Mouse (Mus musculus) midbrain, embryonic 16.5 days (tissue): ENCODE results near the gene Cyp2t4. TPM values are rescaled to one million over a fixed set of nuclear protein-coding genes. Genes with fewer than 3 reads are reported as not detected.

Experiments
- ATAC-seq: fragments of 200-750 bp; cut with Nextera tagmentation; 2 replicates; pipeline ENCODE4 v1.8.0; 2017; ENCODE audit warnings: moderate TSS enrichment
- H3K27ac ChIP-seq: fragments of 300-500 bp; sonication (generic); 2 replicates; pipeline ENCODE4 v1.5.1; 2014; ENCODE audit warnings: mild to moderate bottlenecking, low read length, mixed read lengths
- H3K27me3 ChIP-seq: fragments of 300-500 bp; sonication (generic); 2 replicates; pipeline ENCODE4 v1.6.1; 2014; ENCODE audit warnings: low read depth, low read length, mixed read lengths; ENCODE audit not compliant: control insufficient read depth, insufficient read depth
- H3K36me3 ChIP-seq: fragments of 300-500 bp; sonication (generic); 2 replicates; pipeline ENCODE4 v1.6.1; 2014; ENCODE audit warnings: mild to moderate bottlenecking, low read length, moderate library complexity, mixed read lengths; ENCODE audit not compliant: control insufficient read depth, insufficient read depth
- H3K4me1 ChIP-seq: fragments of 300-500 bp; sonication (generic); 2 replicates; pipeline ENCODE4 v1.6.1; 2014; ENCODE audit warnings: mild to moderate bottlenecking, low read length, mixed read lengths; ENCODE audit not compliant: control insufficient read depth, insufficient read depth
- H3K4me2 ChIP-seq: fragments of 300-500 bp; sonication (generic); 2 replicates; pipeline ENCODE4 v1.6.1; 2014; ENCODE audit warnings: mild to moderate bottlenecking, low read length, mixed read lengths
- H3K4me3 ChIP-seq: fragments of 300-500 bp; sonication (generic); 2 replicates; pipeline ENCODE4 v1.5.1; 2014; ENCODE audit warnings: low read depth, mild to moderate bottlenecking, low read length, moderate library complexity, mixed read lengths
- H3K9ac ChIP-seq: fragments of 300-500 bp; sonication (generic); 2 replicates; pipeline ENCODE4 v1.6.1; 2014; ENCODE audit warnings: low read depth, low read length, mixed read lengths
- H3K9me3 ChIP-seq: fragments of 300-500 bp; sonication (generic); replicated peaks from 2 replicates; pipeline ENCODE4 v1.6.1; 2014; ENCODE audit warnings: mild to moderate bottlenecking, low read length, mixed read lengths; ENCODE audit not compliant: control insufficient read depth, poor library complexity, severe bottlenecking
- WGBS: fragments of 180-500 bp; shearing (Covaris S2); extraction: QIAGEN DNeasy Blood & Tissue Kit; methylation state at CpG from one replicate; pipeline ENCODE4 v1.1.7; 2014; 5-methylcytosine and 5-hydroxymethylcytosine counted together
- polyA plus RNA-seq: library from polyadenylated mRNA; unstranded; fragments of >200 nt; fragmentation: Nextera tagmentation; extraction: Ambion mirVana; gene quantifications from 2 replicates; pipeline ENCODE4 v1.2.1, GENCODE M21; 2015

Gene Cyp2t4
- polyA plus RNA-seq, 1 experiment from 2014 or later, result 0.21 TPM

DNA sequence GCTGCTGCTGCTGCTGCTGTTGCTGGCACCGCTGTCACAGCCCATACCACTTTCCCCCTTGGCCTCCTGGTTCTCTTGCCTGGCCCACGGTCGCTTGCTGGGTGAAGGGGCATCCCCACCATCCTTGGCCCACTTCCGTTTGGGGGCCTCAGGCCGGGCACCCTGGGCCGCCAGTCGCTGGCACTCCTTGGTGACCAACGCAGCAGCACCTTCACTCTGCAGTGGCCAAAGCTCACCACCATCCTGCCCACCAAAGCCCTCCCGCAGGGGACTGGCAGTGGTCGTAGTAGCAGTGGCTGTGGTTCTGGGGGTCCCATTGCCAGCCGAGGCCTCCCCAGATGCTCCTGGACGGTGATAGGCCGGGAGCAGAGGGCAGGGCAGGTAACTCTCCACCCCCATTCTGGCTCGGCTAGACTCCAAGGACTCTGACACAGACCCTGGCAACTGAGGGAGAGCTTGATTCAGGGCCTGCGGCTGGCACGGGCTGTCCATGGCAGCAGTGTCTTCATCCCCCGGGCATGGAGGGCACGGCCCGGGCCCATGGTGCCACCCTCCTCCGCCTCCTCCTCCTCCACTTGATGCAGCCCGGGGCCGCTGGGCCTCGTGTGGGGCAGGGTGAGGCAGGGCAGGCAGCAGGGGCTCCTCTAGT is 11.6 kb downstream of the Cyp2t4 start:
- H3K36me3 ChIP-seq, result peaks cover 10% of the 10 kb centered on the region; the same call in 1 of the 2 replicates
- ATAC-seq, result no peak
- H3K4me3 ChIP-seq, result peak overlapping the region; percentile 80
- peak overlapping the region; percentile 92 for H3K9ac ChIP-seq
- peak overlapping the region; percentile 95 for H3K4me2 ChIP-seq
- H3K27me3 ChIP-seq, result no peaks in the 10 kb centered on the region
- no peaks in the 10 kb centered on the region for H3K9me3 ChIP-seq
- H3K27ac ChIP-seq, result peak overlapping the region; percentile 98
- peaks cover 63% of the 10 kb centered on the region for H3K4me1 ChIP-seq
- WGBS, result 70% methylated on average over 23 of the region's 23 CpGs

DNA sequence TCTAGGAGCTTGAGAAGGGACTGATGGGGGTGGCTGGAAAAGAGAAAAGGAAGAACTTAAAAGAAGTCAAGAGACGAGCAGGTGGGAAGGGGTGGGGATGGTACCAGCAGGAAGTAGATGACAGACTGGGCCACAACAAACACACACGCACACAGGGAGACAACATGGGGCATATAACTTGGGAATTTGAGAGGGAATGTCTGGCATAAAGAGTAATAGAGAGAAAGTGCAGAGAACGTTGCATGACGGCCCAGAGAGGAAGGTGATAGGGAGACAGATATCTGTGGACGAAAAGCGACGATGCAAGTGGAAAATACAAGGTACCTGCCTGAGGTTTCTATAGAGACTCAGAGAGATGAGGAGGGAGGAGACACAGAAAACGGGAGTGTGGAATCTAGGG is 12.2 kb downstream of the Cyp2t4 start:
- no peak for ATAC-seq
- H3K27ac ChIP-seq, result peak overlapping the region; percentile 98
- 1% methylated on average over 8 of the region's 8 CpGs for WGBS
- H3K4me1 ChIP-seq, result peaks cover 58% of the 10 kb centered on the region
- H3K9ac ChIP-seq, result peak overlapping the region; percentile 92
- H3K27me3 ChIP-seq, result no peaks in the 10 kb centered on the region
- H3K4me3 ChIP-seq, result peak overlapping the region; percentile 80
- no peaks in the 10 kb centered on the region for H3K9me3 ChIP-seq
- peak overlapping the region; percentile 95 for H3K4me2 ChIP-seq
- peaks cover 10% of the 10 kb centered on the region; the same call in 1 of the 2 replicates for H3K36me3 ChIP-seq

DNA sequence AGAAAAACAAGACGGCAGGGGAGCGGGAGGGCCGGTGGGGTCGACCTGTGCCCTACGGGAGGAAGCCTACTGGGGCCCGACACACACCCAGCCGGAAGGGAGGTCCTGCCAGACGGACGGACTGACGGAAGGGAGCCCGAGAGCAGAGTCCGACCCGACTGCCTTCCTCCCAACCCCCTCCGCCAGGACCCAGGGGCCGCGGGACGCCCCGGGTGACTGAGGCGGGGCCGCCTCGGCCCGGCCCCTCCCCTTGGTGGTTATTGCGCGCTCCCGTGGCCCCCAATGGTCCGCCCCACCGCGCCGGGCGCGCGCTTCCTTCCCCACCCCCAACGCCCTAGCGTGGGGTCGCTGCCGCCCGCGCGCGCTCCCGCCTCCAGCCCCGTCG is 12.7 kb downstream of the Cyp2t4 start:
- Histone ChIP-seq H3K9me3 (no peaks in the 10 kb centered on the region), H3K4me1 (peaks cover 52% of the 10 kb centered on the region), H3K4me2 (peak overlapping the region; percentile 95), H3K4me3 (peak overlapping the region; percentile 80), H3K27ac (peak overlapping the region; percentile 98), H3K27me3 (no peaks in the 10 kb centered on the region), H3K36me3 (peaks cover 14% of the 10 kb centered on the region), H3K9ac (peak overlapping the region; percentile 92)
- WGBS, result under 1% methylated on average over 37 of the region's 43 CpGs
- ATAC-seq, result peak; percentile 51

DNA sequence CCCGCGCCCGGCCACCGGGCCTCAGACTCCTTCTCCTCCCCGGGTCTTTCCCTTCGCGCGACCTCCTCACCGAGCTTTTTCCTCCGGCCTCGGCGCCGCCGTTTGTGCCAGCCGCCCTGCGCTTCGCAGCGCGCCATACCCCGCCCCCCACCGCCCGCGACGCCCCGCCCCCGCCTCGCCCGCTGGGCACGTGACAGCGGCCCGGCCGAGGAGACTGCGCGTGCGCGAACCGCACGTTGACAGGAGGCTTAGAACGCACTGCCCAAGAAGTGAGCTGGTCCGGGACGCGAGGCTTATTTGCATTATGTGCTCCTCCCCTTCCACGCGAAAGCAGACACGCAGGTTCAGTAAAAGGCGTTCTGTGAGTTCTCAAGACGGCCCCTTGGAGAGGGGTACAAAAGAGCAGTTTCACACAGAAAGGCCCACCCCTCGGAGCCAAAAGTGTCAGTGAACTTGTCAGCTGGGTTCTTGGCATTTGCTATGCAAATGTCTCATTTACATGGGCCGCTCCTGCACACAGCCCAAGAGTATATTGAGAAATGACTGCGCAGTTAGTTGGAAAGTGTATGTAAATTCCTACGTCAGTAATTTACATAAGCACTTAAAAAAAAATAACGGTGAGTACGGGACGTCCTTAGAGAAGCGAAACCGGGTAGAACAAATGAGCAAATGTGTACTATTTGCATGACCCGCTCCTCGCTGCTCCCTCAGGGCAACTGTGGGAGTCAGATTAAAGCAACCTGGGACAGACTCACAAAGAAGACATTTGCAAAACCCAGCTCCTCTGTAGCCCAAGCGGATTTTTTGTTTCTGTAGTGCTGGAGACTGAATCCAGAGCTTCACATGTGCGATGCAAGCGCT is 13.3 kb downstream of the Cyp2t4 start, which contains the start of gene Egln2:
Gene Egln2 (minus strand): TSS at position 189 of the 861 bp plus-strand sequence.
- H3K27ac ChIP-seq, result peak within 1 kb of the TSS; percentile 98
- peaks cover 46% of the 10 kb centered on the region for H3K4me1 ChIP-seq
- H3K27me3 ChIP-seq, result no peaks in the 10 kb centered on the region
- under 1% methylated on average over 61 of the region's 61 CpGs for WGBS
- H3K9me3 ChIP-seq, result no peaks in the 10 kb centered on the region
- peak; percentile 83 for ATAC-seq
- H3K36me3 ChIP-seq, result peaks cover 16% of the 10 kb centered on the region
- peak within 1 kb of the TSS; percentile 95 for H3K4me2 ChIP-seq
- H3K9ac ChIP-seq, result peak within 1 kb of the TSS; percentile 92
- peak within 1 kb of the TSS; percentile 80 for H3K4me3 ChIP-seq

DNA sequence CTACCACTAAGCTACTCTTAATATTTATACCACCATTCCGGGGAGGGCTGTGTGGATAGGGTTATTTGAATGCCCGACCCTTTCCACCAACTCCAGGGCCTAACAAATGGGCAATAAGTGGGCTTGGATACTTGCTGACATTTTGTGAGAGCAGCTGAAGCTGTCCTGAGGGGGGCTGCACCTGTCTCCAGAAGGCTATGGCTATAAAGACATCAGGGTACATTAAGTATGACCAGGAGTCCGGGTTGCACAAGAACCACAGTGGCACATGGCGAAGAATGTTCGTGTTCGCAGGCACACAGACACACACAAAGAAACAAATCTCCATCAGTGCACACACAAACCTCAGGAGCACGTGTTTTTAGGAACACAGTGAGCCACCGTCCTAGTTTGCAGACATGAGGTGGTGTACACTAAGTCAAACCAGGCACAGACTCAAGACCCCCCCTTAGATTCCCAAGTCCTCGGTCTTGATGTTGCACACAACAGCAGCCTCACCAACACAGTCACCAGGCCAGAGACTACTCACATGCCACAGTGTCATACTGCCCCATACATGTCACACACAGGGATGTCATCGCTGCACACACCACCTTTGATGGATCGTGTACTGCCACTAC is 14.1 kb downstream of the Cyp2t4 start:
- Histone ChIP-seq H3K27me3 (no peaks in the 10 kb centered on the region), H3K36me3 (peaks cover 23% of the 10 kb centered on the region), H3K4me2 (peak overlapping the region; percentile 95), H3K27ac (peak overlapping the region; percentile 98), H3K9ac (peak overlapping the region; percentile 92), H3K4me3 (peak overlapping the region; percentile 80), H3K9me3 (no peaks in the 10 kb centered on the region), H3K4me1 (peaks cover 39% of the 10 kb centered on the region)
- 78% methylated on average over 11 of the region's 11 CpGs for WGBS
- ATAC-seq, result peak; percentile 3; the same call in 1 of the 2 replicates

DNA sequence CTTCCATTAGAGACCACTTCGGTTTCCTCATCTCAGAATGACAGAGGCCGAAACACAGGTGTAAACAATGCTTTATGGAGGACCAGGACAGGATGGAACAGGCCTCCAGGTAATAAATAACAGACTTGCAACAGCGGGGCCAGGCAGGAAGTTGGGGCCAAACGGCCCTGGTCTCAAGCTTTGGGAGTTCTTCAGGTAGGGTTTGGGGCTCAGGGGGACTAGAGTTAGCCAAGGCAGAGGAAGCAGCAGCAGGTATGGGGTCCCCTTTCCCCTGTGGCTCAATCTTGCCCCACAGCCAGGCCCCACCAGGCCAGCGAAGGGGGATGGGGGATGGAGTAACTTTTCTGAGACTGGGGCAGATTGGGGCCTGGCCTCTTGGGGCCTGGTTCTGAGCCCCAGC is 14.9 kb downstream of the Cyp2t4 start:
- no peaks in the 10 kb centered on the region for H3K9me3 ChIP-seq
- H3K36me3 ChIP-seq, result peaks cover 30% of the 10 kb centered on the region
- H3K27me3 ChIP-seq, result no peaks in the 10 kb centered on the region
- peaks cover 31% of the 10 kb centered on the region for H3K4me1 ChIP-seq
- no peak for ATAC-seq
- no peak overlapping the region for H3K4me3 ChIP-seq
- no peak overlapping the region for H3K27ac ChIP-seq
- H3K9ac ChIP-seq, result no peak overlapping the region
- no peak overlapping the region for H3K4me2 ChIP-seq
- WGBS, result 93% methylated on average over 5 of the region's 5 CpGs

DNA sequence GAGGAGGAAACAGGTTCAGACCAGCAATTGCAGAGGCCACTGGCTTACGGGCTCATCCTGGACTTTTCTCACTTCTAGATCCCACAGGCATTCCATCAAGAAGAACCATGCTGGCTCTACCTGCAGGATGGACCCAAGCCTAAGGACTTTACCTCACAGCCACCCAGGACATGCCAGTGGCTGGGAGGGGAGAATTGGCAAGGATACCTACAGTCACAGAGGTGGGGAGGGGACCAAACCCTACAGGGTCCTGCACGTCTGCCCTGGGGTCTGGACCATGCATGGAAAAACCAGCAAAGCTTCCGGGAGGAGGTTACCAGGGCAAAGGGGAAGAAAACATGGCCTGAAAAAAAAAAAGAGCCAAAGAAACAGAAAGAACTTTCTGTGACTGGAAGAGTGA is 17.5 kb downstream of the Cyp2t4 start:
- no peaks in the 10 kb centered on the region for H3K9me3 ChIP-seq
- no peak for ATAC-seq
- H3K36me3 ChIP-seq, result peaks cover 25% of the 10 kb centered on the region

DNA sequence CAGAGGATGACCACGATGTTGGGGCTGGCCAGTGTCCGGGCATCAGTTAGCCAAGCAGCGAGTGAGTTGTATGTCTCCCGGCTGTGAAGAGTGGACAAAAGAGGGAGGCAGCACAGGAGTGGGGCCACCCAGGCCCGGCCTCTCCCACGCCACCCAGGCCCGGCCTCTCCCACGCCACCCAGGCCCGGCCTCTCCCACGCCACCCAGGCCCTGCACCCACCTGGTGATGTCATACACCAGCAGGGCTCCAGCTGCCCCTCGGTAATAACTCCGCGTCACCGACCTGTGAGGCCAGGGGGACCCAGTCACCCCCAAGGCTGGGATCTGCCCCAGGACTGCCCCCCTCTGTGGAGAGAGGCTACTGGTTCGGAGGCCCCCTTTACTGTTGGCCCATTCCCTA is 21.0 kb downstream of the Cyp2t4 start:
- peaks cover 9% of the 10 kb centered on the region for H3K4me1 ChIP-seq
- no peak overlapping the region for H3K27ac ChIP-seq
- no peaks in the 10 kb centered on the region for H3K9me3 ChIP-seq
- H3K9ac ChIP-seq, result no peak overlapping the region
- H3K4me3 ChIP-seq, result no peak overlapping the region
- WGBS, result 96% methylated on average over 15 of the region's 15 CpGs
- no peaks in the 10 kb centered on the region for H3K27me3 ChIP-seq
- ATAC-seq, result no peak
- H3K4me2 ChIP-seq, result no peak overlapping the region
- H3K36me3 ChIP-seq, result peaks cover 23% of the 10 kb centered on the region

More for the DNA sequence above, 17.5 kb downstream of the Cyp2t4 start:
- H3K9ac ChIP-seq, result no peak overlapping the region
- peaks cover 7% of the 10 kb centered on the region for H3K4me1 ChIP-seq
- H3K4me3 ChIP-seq, result no peak overlapping the region
- WGBS, result 98% methylated on average over 3 of the region's 3 CpGs
- no peak overlapping the region for H3K4me2 ChIP-seq
- no peaks in the 10 kb centered on the region for H3K27me3 ChIP-seq
- no peak overlapping the region for H3K27ac ChIP-seq
